Mouse (Mus musculus): ENCODE results near the gene Gm266. TPM values are rescaled to one million over a fixed set of nuclear protein-coding genes. Genes with fewer than 3 reads are reported as not detected.

The Gm266 gene
- total RNA-seq, 4 experiments from 2014 or later, result 0.27 to 0.34 (median 0.31) TPM; not detected in 1

DNA sequence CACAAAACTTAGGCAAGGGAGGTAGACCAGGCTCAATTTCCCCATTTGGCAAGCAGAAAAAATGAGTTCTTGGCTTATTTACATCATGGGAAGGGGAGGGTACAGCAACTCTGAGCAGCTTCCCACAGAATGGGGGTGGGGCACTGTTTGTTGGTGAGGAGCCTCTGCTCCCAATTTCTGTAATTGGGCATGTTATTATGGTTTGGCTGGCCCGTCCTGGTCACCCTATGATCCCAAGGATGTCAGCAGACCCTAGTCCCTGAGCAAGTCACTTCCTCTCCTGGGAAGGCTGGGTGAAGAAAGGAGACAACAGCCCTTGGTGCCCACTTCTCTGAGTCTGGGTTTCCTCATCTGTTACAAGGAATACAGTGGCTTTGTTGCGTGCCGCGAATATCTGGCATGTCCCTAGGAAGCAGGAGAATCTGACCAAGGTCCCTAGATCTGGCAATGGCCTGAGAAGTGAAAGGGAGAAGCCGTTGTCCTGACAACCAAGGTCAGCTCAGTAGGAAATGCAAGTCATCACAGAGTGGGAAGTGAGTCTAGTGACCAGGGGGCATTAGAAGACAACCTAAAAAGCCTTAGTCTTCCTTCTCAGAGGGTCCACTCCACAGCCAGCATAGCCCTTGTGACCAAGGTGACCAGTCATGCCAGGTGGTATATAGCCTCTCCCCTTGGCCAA lies 48.3 kb downstream of the Gm266 start:
- no peak for DNase-seq (ENCODE audit: low spot score in 2 of 2)

DNA sequence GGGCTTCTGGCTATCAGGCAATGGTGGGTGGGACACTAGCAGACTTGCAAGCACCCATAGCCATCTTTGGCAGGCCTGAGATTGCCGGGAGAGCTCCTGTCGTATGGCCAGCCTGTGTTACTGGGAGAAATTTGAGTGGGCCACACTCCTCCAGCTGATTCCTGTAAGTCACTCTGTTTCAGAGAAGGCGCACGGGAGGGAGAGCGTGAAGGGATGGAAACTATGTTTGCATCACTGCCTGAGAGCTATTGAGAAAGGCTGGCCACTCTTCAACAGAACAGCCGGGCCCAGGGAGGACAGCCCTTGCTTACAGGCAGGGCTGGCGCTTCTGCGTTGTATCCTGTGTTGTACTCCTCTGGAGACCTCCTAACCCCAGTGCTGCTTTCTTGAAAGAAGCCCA lies 49.0 kb downstream of the Gm266 start:
- no peak for DNase-seq (ENCODE audit: low spot score in 2 of 2)

DNA sequence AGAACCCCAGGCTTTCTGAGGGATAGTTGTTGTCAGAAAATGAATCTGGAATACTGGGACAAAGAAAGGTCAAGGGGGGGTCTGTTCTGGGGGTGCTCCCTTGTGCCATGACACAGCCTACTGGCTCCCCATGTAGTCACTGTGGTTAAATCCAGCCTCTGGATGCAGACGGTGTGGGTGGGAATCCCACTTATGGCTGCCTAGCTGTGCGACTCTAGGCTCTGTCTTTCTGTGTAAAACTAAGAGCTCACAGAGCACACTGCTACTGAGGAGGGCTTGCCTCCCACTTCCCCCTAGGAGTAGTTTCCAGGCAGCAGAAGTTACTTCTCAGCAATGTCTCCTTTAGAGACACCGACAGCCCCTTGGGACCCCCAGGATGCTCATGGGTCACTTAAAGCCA lies 49.5 kb downstream of the Gm266 start:
- DNase-seq (ENCODE audit: low spot score in 2 of 2), result no peak

DNA sequence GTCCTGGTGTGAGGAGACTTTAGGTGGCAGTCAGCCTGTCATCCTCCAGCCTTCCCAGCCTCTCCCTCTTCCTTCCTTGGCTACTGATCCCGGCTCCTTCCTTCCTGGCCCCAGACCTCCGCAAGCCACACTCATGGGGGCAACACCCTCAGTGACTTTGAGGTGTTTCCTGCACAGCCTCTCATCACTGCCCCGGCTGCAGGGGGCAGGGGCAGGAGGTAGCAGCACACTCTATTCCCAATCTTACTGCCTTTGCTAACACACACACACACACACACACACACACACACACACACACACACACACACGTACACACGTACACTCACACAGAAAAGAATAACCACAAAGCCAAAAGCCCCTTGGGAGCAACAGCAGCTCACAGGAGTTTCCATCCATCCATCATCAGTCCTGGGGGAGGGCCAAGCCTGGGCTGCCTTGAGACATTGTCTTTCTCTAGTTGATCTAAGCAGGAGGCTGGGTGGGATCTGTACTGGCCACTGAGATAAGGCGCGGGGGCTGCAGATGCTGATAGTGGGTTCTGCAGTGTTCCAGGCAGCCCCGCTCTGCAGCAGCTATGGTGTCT lies 50.8 kb downstream of the Gm266 start:
- DNase-seq (ENCODE audit: low spot score in 2 of 2), result no peak

Other genes starting within 250 kb of the Gm266 start
- not detected for gene Amn, start 214.7 kb downstream of the Gm266 start, total RNA-seq (2022)
- 10 to 100 TPM; 13.7 to 18.7 (median 14.9) TPM for gene Cdc42bpb, start 108.1 kb downstream of the Gm266 start, total RNA-seq (2022)
- not detected for gene Lbhd2, start 79.0 kb downstream of the Gm266 start, total RNA-seq (2022)
- gene Exoc3l4, start 68.8 kb downstream of the Gm266 start, total RNA-seq (2022), result 1 to 10 TPM in 3 of 4 experiments, under 1 TPM in 1; 0.72 to 3.2 (median 2.7) TPM
- 10 to 100 TPM; 17.0 to 41.0 (median 32.6) TPM for gene Tnfaip2, start 43.4 kb downstream of the Gm266 start, total RNA-seq (2022)
- 100 to 1,000 TPM; 151 to 194 (median 168) TPM for gene Eif5, start 52.2 kb upstream of the Gm266 start, total RNA-seq (2022)
- gene Mark3, start 88.7 kb upstream of the Gm266 start, total RNA-seq (2022), result 10 to 100 TPM; 45.6 to 57.4 (median 48.2) TPM
- gene Ckb, start 186.5 kb upstream of the Gm266 start, total RNA-seq (2022), result 1 to 10 TPM; 2.8 to 8.5 (median 5.7) TPM
- gene Trmt61a, start 192.3 kb upstream of the Gm266 start, total RNA-seq (2022), result 1 to 10 TPM; 2.1 to 2.7 (median 2.5) TPM
- gene Bag5, start 227.4 kb upstream of the Gm266 start, total RNA-seq (2022), result 10 to 100 TPM; 11.4 to 19.6 (median 16.3) TPM
- 10 to 100 TPM; 36.2 to 40.8 (median 38.9) TPM for gene Apopt1, start 227.4 kb upstream of the Gm266 start, total RNA-seq (2022)